Mouse (Mus musculus): ENCODE measurements around the gene Lrp6.

GRCm38 (mm10) chr6:134537461-134538117 is 29.2 kb downstream of the Lrp6 start:
- TF ChIP-seq TAL1 (IDR thresholded peaks at IDR 0.05; ENCODE audit: low read length) (no peak), GATA1 (IDR thresholded peaks at IDR 0.05; ENCODE audit: low read length) (no peak)

All from erythroblast, embryonic 14.5 days (primary cell).